Mouse (Mus musculus): ENCODE results near the gene Stox2.

DNA sequence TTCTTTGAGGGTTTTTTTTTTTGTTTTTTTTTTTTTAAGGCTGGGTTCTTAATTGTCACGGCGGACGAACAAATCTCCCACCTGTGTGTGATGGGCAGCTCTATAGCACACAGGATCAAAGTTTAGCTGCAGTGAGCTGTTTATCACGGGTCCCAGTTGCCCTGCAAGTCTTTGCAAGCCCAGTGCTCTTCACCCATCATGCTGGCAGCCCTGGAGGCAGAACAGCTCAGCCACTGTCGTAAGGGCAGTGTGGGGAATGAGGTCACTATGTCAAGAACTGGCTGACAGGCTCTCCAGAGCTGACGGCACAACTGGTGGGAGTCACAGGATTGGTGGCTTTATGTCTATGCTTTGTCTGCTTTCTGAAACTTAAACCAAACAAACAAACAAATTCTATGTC lies 227.6 kb downstream of the Stox2 start:
- no peak for TF ChIP-seq CTCF (IDR thresholded peaks at IDR 0.05; ENCODE audit: low read depth, low read length)
- no peak for TF ChIP-seq TAL1 (conservative IDR thresholded peaks at IDR 0.05; ENCODE audit: low read depth, low read length)

Data from G1E (cell line).